Mouse (Mus musculus) midbrain, embryonic 16.5 days (tissue): ENCODE results near the gene Gm17662. TPM values are rescaled to one million over a fixed set of nuclear protein-coding genes. Genes with fewer than 3 reads are reported as not detected.

ENCODE experiments used
- ATAC-seq: fragments of 200-750 bp; cut with Nextera tagmentation; 2 replicates; pipeline ENCODE4 v1.8.0; 2017; ENCODE audit warnings: moderate TSS enrichment
- H3K27ac ChIP-seq: fragments of 300-500 bp; sonication (generic); 2 replicates; pipeline ENCODE4 v1.5.1; 2014; ENCODE audit warnings: mild to moderate bottlenecking, low read length, mixed read lengths
- H3K27me3 ChIP-seq: fragments of 300-500 bp; sonication (generic); 2 replicates; pipeline ENCODE4 v1.6.1; 2014; ENCODE audit warnings: low read depth, low read length, mixed read lengths; ENCODE audit not compliant: control insufficient read depth, insufficient read depth
- H3K36me3 ChIP-seq: fragments of 300-500 bp; sonication (generic); 2 replicates; pipeline ENCODE4 v1.6.1; 2014; ENCODE audit warnings: mild to moderate bottlenecking, low read length, moderate library complexity, mixed read lengths; ENCODE audit not compliant: control insufficient read depth, insufficient read depth
- H3K4me1 ChIP-seq: fragments of 300-500 bp; sonication (generic); 2 replicates; pipeline ENCODE4 v1.6.1; 2014; ENCODE audit warnings: mild to moderate bottlenecking, low read length, mixed read lengths; ENCODE audit not compliant: control insufficient read depth, insufficient read depth
- H3K4me2 ChIP-seq: fragments of 300-500 bp; sonication (generic); 2 replicates; pipeline ENCODE4 v1.6.1; 2014; ENCODE audit warnings: mild to moderate bottlenecking, low read length, mixed read lengths
- H3K4me3 ChIP-seq: fragments of 300-500 bp; sonication (generic); 2 replicates; pipeline ENCODE4 v1.5.1; 2014; ENCODE audit warnings: low read depth, mild to moderate bottlenecking, low read length, moderate library complexity, mixed read lengths
- H3K9ac ChIP-seq: fragments of 300-500 bp; sonication (generic); 2 replicates; pipeline ENCODE4 v1.6.1; 2014; ENCODE audit warnings: low read depth, low read length, mixed read lengths
- H3K9me3 ChIP-seq: fragments of 300-500 bp; sonication (generic); replicated peaks from 2 replicates; pipeline ENCODE4 v1.6.1; 2014; ENCODE audit warnings: mild to moderate bottlenecking, low read length, mixed read lengths; ENCODE audit not compliant: control insufficient read depth, poor library complexity, severe bottlenecking
- WGBS: fragments of 180-500 bp; shearing (Covaris S2); extraction: QIAGEN DNeasy Blood & Tissue Kit; methylation state at CpG from one replicate; pipeline ENCODE4 v1.1.7; 2014; 5-methylcytosine and 5-hydroxymethylcytosine counted together
- polyA plus RNA-seq: library from polyadenylated mRNA; unstranded; fragments of >200 nt; fragmentation: Nextera tagmentation; extraction: Ambion mirVana; gene quantifications from 2 replicates; pipeline ENCODE4 v1.2.1, GENCODE M21; 2015

The Gm17662 gene
- polyA plus RNA-seq, 1 experiment from 2014 or later = not detected

DNA sequence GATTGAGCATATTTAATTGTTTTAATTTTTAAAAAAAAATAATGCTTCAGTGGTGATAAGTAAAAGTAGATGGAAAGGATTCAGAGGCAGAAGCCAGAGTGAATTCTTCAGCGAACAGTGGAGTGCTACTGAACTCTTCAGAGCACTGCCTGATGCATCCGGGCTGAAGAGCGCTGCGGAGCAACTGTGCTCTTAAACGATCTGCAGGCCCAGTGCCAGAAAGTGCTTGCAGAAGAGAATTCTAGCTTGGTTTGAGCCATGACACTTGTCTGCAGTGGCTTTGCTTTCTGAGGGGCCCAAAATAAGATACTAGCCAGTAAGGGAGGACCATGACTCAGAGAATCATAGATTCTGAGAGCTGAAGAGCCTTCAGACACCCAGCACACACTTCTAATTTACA is 28.2 kb upstream of the Gm17662 start:
- no peak overlapping the region for H3K9ac ChIP-seq
- H3K9me3 ChIP-seq = no peaks in the 10 kb centered on the region
- ATAC-seq = no peak
- H3K27ac ChIP-seq = no peak overlapping the region
- peaks cover 4% of the 10 kb centered on the region; the same call in 1 of the 2 replicates for H3K4me1 ChIP-seq
- H3K27me3 ChIP-seq = no peaks in the 10 kb centered on the region
- H3K36me3 ChIP-seq = no peaks in the 10 kb centered on the region
- H3K4me2 ChIP-seq = no peak overlapping the region
- H3K4me3 ChIP-seq = no peak overlapping the region
- WGBS = 80% methylated on average over 5 of the region's 5 CpGs

- H3K27ac ChIP-seq = peak overlapping the region; percentile 60
- no peaks in the 10 kb centered on the region for H3K36me3 ChIP-seq
- WGBS = 9% methylated on average over 5 of the region's 5 CpGs
- H3K27me3 ChIP-seq = no peaks in the 10 kb centered on the region
- H3K4me3 ChIP-seq = no peak overlapping the region
- peak; percentile 90 for ATAC-seq
- peaks cover 13% of the 10 kb centered on the region; the same call in 1 of the 2 replicates for H3K4me1 ChIP-seq
- H3K4me2 ChIP-seq = no peak overlapping the region
- no peak overlapping the region for H3K9ac ChIP-seq
- no peaks in the 10 kb centered on the region for H3K9me3 ChIP-seq
Observed at GRCm38 (mm10) chr4:104835096-104835495, 22.0 kb upstream of the Gm17662 start.

DNA sequence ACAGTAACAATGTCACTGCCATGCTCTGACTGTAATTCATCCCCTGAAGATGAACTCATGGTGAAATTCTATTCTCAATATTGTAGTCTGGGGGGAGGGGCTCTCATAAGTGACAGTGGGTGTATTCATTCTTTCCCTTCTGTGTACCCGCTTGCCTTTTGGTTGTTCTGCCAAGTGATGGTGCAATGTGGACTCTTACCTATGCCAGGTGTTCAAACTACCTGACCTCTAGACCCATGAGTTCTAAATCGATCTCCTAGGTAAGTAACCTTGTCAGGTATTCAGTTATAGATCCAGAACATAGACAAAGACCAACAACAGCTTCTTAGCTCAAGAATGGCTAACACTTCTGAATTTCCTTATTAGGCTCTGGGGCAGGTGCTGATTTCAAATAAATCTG is 18.8 kb upstream of the Gm17662 start:
- no peaks in the 10 kb centered on the region for H3K9me3 ChIP-seq
- 88% methylated on average over 2 of the region's 2 CpGs for WGBS
- no peak overlapping the region for H3K27ac ChIP-seq
- H3K9ac ChIP-seq = no peak overlapping the region
- no peaks in the 10 kb centered on the region for H3K27me3 ChIP-seq
- no peak overlapping the region for H3K4me3 ChIP-seq
- no peak overlapping the region for H3K4me2 ChIP-seq
- H3K4me1 ChIP-seq = peaks cover 13% of the 10 kb centered on the region; the same call in 1 of the 2 replicates
- no peak for ATAC-seq
- no peaks in the 10 kb centered on the region for H3K36me3 ChIP-seq

- no peak overlapping the region for H3K9ac ChIP-seq
- H3K36me3 ChIP-seq = no peaks in the 10 kb centered on the region
- no peak for ATAC-seq
- 89% methylated on average over 5 of the region's 5 CpGs for WGBS
- H3K4me2 ChIP-seq = no peak overlapping the region
- H3K27me3 ChIP-seq = no peaks in the 10 kb centered on the region
- no peaks in the 10 kb centered on the region; the same call in 1 of the 2 replicates for H3K4me1 ChIP-seq
- H3K27ac ChIP-seq = no peak overlapping the region
- no peak overlapping the region for H3K4me3 ChIP-seq
- no peaks in the 10 kb centered on the region for H3K9me3 ChIP-seq
Observed at GRCm38 (mm10) chr4:104842204-104842603, 14.9 kb upstream of the Gm17662 start.

DNA sequence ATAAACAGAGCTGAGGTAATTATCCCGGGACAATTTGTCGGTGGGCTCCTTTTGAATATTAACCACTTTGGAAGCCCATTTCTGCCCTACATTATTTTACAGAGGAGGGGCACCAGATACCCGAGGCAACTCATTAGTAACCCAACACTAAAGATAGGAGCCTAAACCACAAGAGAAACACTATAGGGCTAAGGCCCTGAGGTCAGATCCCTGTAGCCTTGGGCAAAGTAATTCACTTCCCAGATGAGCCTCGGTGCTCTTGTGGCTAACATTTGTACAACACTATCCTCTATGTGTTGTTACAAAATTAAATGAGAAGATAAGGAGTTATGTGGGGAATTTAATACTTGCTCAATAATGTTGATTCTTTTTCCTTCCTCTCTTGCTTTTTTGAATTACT is 13.6 kb upstream of the Gm17662 start:
- Histone ChIP-seq H3K4me3 (no peak overlapping the region), H3K9me3 (no peaks in the 10 kb centered on the region), H3K9ac (no peak overlapping the region), H3K27ac (no peak overlapping the region), H3K4me2 (no peak overlapping the region), H3K36me3 (no peaks in the 10 kb centered on the region), H3K4me1 (no peaks in the 10 kb centered on the region; the same call in 1 of the 2 replicates), H3K27me3 (no peaks in the 10 kb centered on the region)
- no peak for ATAC-seq
- 31% methylated on average over 4 of the region's 4 CpGs for WGBS

DNA sequence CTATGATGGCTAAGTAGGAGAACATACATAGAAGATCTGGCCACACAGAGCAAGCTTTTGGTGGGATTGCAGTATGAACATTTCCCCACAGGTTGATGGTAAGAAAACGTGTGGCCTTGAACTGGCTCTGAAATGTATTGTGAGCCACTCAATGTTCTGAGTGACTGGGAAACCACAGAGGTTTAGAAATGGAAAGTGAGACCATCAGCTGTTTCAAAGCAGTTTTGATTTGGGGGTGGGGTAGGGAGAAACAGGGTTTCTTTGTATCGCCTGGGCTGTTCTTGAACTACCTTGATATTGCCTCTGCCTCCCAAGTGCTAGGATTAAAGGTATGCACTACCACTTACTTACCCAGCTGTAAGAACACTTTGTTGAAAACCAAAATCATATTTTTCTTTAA is 1.9 kb upstream of the Gm17662 start:
- no peak overlapping the region for H3K27ac ChIP-seq
- WGBS = 83% methylated on average over 2 of the region's 2 CpGs
- no peak overlapping the region for H3K9ac ChIP-seq
- no peaks in the 10 kb centered on the region for H3K36me3 ChIP-seq
- no peaks in the 10 kb centered on the region for H3K27me3 ChIP-seq
- H3K4me1 ChIP-seq = no peaks in the 10 kb centered on the region
- no peak for ATAC-seq
- H3K4me2 ChIP-seq = no peak overlapping the region
- no peak overlapping the region for H3K4me3 ChIP-seq
- no peaks in the 10 kb centered on the region for H3K9me3 ChIP-seq

- Histone ChIP-seq H3K4me1 (no peaks in the 10 kb centered on the region), H3K9ac (no peak overlapping the region), H3K4me3 (no peak overlapping the region), H3K27ac (no peak overlapping the region), H3K4me2 (no peak overlapping the region), H3K9me3 (no peaks in the 10 kb centered on the region), H3K27me3 (no peaks in the 10 kb centered on the region), H3K36me3 (no peaks in the 10 kb centered on the region)
- WGBS = 78% methylated on average over 4 of the region's 4 CpGs
- no peak for ATAC-seq
Observed at GRCm38 (mm10) chr4:104857823-104858222, 694 bp downstream of the Gm17662 start.

DNA sequence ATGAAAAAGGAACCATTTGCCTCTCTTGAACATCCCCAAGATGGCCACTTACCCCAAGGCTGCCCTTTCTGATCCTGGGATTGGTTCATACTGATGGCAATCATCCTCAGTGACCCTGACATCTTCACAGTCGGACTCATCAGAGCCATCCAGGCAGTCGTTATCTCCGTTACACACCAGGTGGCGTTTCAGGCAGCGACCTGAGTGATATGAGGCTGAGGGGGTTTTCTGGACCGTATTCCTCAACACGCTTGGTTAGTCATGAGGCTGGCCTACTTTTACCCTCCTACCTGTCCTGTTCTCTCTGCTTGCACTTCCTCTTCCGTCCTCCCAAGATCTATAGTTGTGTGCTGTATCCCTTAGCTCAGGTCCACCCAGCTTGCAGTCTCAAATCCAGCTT is 4.1 kb downstream of the Gm17662 start:
- Histone ChIP-seq H3K4me2 (no peak overlapping the region), H3K4me3 (no peak overlapping the region), H3K9ac (no peak overlapping the region), H3K4me1 (no peaks in the 10 kb centered on the region), H3K36me3 (no peaks in the 10 kb centered on the region), H3K27me3 (no peaks in the 10 kb centered on the region), H3K9me3 (no peaks in the 10 kb centered on the region), H3K27ac (no peak overlapping the region)
- ATAC-seq = no peak
- WGBS = 79% methylated on average over 8 of the region's 8 CpGs

DNA sequence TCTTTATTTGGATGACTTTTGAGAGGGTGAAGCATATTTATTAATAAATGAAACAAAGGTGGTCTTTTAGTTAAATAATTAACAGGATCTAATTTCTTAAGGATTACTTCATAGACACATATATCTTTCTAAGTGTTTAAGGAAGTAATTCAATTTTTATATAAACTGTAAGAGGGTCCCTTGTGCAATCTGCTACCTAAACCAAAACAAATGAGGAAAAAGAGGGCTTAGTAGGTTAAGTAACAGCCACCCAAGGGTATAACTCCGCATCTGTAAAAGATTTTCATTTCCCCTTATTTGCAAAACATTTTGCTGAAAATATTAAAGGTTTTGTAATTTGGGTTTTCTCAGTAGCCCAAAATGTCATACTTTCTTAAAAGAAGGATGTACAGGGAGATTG is 7.3 kb downstream of the Gm17662 start:
- ATAC-seq = no peak
- Histone ChIP-seq H3K4me1 (no peaks in the 10 kb centered on the region), H3K36me3 (no peaks in the 10 kb centered on the region), H3K4me3 (no peak overlapping the region), H3K9me3 (no peaks in the 10 kb centered on the region), H3K4me2 (no peak overlapping the region), H3K27me3 (no peaks in the 10 kb centered on the region), H3K27ac (no peak overlapping the region), H3K9ac (no peak overlapping the region)
- WGBS = 79% methylated on average over 1 of the region's 1 CpGs

DNA sequence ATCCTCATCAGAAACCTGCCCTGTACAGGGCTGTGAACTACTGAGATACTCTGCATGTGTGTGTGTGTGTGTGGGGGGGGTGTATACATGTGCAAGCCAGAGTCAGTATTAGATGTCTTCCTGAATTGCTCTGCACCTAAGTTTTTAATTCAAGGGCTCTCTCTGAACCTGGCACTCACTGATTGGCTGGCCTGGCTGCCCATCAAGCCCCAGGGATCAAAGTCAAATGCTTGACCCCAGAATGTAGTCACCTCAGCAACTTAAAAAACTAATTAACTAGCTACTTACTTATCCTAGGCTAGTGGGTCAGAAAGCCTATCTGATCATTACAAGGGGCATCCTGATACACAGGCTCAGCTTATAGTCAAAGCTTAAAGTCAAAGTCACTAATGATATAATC is 12.5 kb downstream of the Gm17662 start:
- Histone ChIP-seq H3K4me2 (no peak overlapping the region), H3K9me3 (no peaks in the 10 kb centered on the region), H3K27me3 (no peaks in the 10 kb centered on the region), H3K4me3 (no peak overlapping the region), H3K9ac (no peak overlapping the region), H3K36me3 (no peaks in the 10 kb centered on the region), H3K4me1 (no peaks in the 10 kb centered on the region), H3K27ac (no peak overlapping the region)
- ATAC-seq = no peak
